Mouse (Mus musculus): Measurements from ENCODE around the gene Aamp. TPM values are rescaled to one million over a fixed set of nuclear protein-coding genes. Genes with fewer than 3 reads are reported as not detected.
A peak's percentile ranks its signal among the peaks of the same experiment; 100 is the strongest.
"Not testable (repeated sequence)": the region's sequence is repeated elsewhere in the genome, so short reads cannot be mapped to it uniquely, and the experiment has no call there.

The Aamp gene
- polyA plus RNA-seq, 1 experiment from 2014 or later: 258 TPM

GRCm38 (mm10) chr1:74289248-74289647 is 4.7 kb upstream of the Aamp start:
- no peak overlapping the region for H3K4me2 ChIP-seq (replicated peaks; ENCODE audit: low read depth, low read length)
- no peak overlapping the region for H3K4me3 ChIP-seq (ENCODE audit: low read length)
- H3K9me3 ChIP-seq (ENCODE audit: control insufficient read depth, low read length): no peaks in the 10 kb centered on the region
- H3K27me3 ChIP-seq (ENCODE audit: control insufficient read depth, insufficient read depth, low read length): no peaks in the 10 kb centered on the region
- H3K4me1 ChIP-seq (ENCODE audit: control insufficient read depth, insufficient read depth, low read length): peaks cover 4% of the 10 kb centered on the region; the same call in 1 of the 2 replicates
- 94% methylated on average over 9 of the region's 9 CpGs for WGBS
- peaks cover 46% of the 10 kb centered on the region; the same call in 1 of the 2 replicates for H3K36me3 ChIP-seq (ENCODE audit: control insufficient read depth, insufficient read depth, low read length)
- no peak overlapping the region for H3K9ac ChIP-seq (ENCODE audit: low read depth, low read length)
- no peak overlapping the region for H3K27ac ChIP-seq (ENCODE audit: low read depth, low read length)
- ATAC-seq (ENCODE audit: low FRiP score, low TSS enrichment): no peak

- no peak overlapping the region for H3K9ac ChIP-seq (ENCODE audit: low read depth, low read length)
- H3K27me3 ChIP-seq (ENCODE audit: control insufficient read depth, insufficient read depth, low read length): no peaks in the 10 kb centered on the region
- WGBS: 83% methylated on average over 4 of the region's 4 CpGs
- H3K4me3 ChIP-seq (ENCODE audit: low read length): no peak overlapping the region
- H3K4me1 ChIP-seq (ENCODE audit: control insufficient read depth, insufficient read depth, low read length): peaks cover 9% of the 10 kb centered on the region; the same call in 1 of the 2 replicates
- no peaks in the 10 kb centered on the region for H3K9me3 ChIP-seq (ENCODE audit: control insufficient read depth, low read length)
- peaks cover 41% of the 10 kb centered on the region; the same call in 1 of the 2 replicates for H3K36me3 ChIP-seq (ENCODE audit: control insufficient read depth, insufficient read depth, low read length)
- ATAC-seq (ENCODE audit: low FRiP score, low TSS enrichment): no peak
- no peak overlapping the region for H3K27ac ChIP-seq (ENCODE audit: low read depth, low read length)
- no peak overlapping the region for H3K4me2 ChIP-seq (replicated peaks; ENCODE audit: low read depth, low read length)
These were observed 3.8 kb upstream of the Aamp start for GRCm38 (mm10) chr1:74288327-74288726.

GRCm38 (mm10) chr1:74286869-74287607 is 2.5 kb upstream of the Aamp start:
- not testable (repeated sequence) for H3K27ac ChIP-seq (ENCODE audit: low read depth, low read length); H3K9ac ChIP-seq (ENCODE audit: low read depth, low read length); H3K9me3 ChIP-seq (ENCODE audit: control insufficient read depth, low read length); H3K4me1 ChIP-seq (ENCODE audit: control insufficient read depth, insufficient read depth, low read length); ATAC-seq (ENCODE audit: low FRiP score, low TSS enrichment); H3K4me2 ChIP-seq (replicated peaks; ENCODE audit: low read depth, low read length); H3K4me3 ChIP-seq (ENCODE audit: low read length); H3K27me3 ChIP-seq (ENCODE audit: control insufficient read depth, insufficient read depth, low read length)
- WGBS: 62% methylated on average over 15 of the region's 17 CpGs
- H3K36me3 ChIP-seq (ENCODE audit: control insufficient read depth, insufficient read depth, low read length): peaks cover 43% of the 10 kb centered on the region

- Histone ChIP-seq H3K27me3 (ENCODE audit: control insufficient read depth, insufficient read depth, low read length) (no peaks in the 10 kb centered on the region), H3K4me3 (ENCODE audit: low read length) (peak overlapping the region; percentile 83), H3K9ac (ENCODE audit: low read depth, low read length) (peak overlapping the region; percentile 73), H3K4me2 (replicated peaks; ENCODE audit: low read depth, low read length) (peak overlapping the region; percentile 78), H3K9me3 (ENCODE audit: control insufficient read depth, low read length) (no peaks in the 10 kb centered on the region), H3K4me1 (ENCODE audit: control insufficient read depth, insufficient read depth, low read length) (peaks cover 9% of the 10 kb centered on the region; the same call in 1 of the 2 replicates), H3K36me3 (ENCODE audit: control insufficient read depth, insufficient read depth, low read length) (peaks cover 47% of the 10 kb centered on the region), H3K27ac (ENCODE audit: low read depth, low read length) (no peak overlapping the region)
- no peak for ATAC-seq (ENCODE audit: low FRiP score, low TSS enrichment)
- WGBS: 4% methylated on average over 23 of the region's 23 CpGs
These were observed 873 bp upstream of the Aamp start for GRCm38 (mm10) chr1:74285212-74286010.

GRCm38 (mm10) chr1:74283686-74284463 is 663 bp downstream of the Aamp start:
- Histone ChIP-seq H3K27ac (ENCODE audit: low read depth, low read length) (peak overlapping the region; percentile 67), H3K4me3 (ENCODE audit: low read length) (peak overlapping the region; percentile 83)
- ATAC-seq (ENCODE audit: low FRiP score, low TSS enrichment): peak; percentile 60

GRCm38 (mm10) chr1:74282896-74283625 is 1.5 kb downstream of the Aamp start:
- 92% methylated on average over 10 of the region's 10 CpGs for WGBS
- no peak for ATAC-seq (ENCODE audit: low FRiP score, low TSS enrichment)
- Histone ChIP-seq H3K4me2 (replicated peaks; ENCODE audit: low read depth, low read length) (no peak overlapping the region), H3K9ac (ENCODE audit: low read depth, low read length) (0 out of 2 replicates have a peak overlapping the region, but pooled peaks have one; percentile 7), H3K36me3 (ENCODE audit: control insufficient read depth, insufficient read depth, low read length) (peaks cover 45% of the 10 kb centered on the region), H3K27ac (ENCODE audit: low read depth, low read length) (no peak overlapping the region), H3K9me3 (ENCODE audit: control insufficient read depth, low read length) (no peaks in the 10 kb centered on the region), H3K4me1 (ENCODE audit: control insufficient read depth, insufficient read depth, low read length) (peaks cover 10% of the 10 kb centered on the region), H3K27me3 (ENCODE audit: control insufficient read depth, insufficient read depth, low read length) (no peaks in the 10 kb centered on the region), H3K4me3 (ENCODE audit: low read length) (no peak overlapping the region)

More at GRCm38 (mm10) chr1:74283686-74284463, 663 bp downstream of the Aamp start:
- no peaks in the 10 kb centered on the region for H3K9me3 ChIP-seq (ENCODE audit: control insufficient read depth, low read length)
- H3K9ac ChIP-seq (ENCODE audit: low read depth, low read length): peak overlapping the region; percentile 80
- peaks cover 9% of the 10 kb centered on the region; the same call in 1 of the 2 replicates for H3K4me1 ChIP-seq (ENCODE audit: control insufficient read depth, insufficient read depth, low read length)
- peaks cover 50% of the 10 kb centered on the region for H3K36me3 ChIP-seq (ENCODE audit: control insufficient read depth, insufficient read depth, low read length)
- H3K27me3 ChIP-seq (ENCODE audit: control insufficient read depth, insufficient read depth, low read length): no peaks in the 10 kb centered on the region
- WGBS: 11% methylated on average over 15 of the region's 15 CpGs
- H3K4me2 ChIP-seq (replicated peaks; ENCODE audit: low read depth, low read length): peak overlapping the region; percentile 88

- H3K36me3 ChIP-seq (ENCODE audit: control insufficient read depth, insufficient read depth, low read length): peaks cover 45% of the 10 kb centered on the region
- H3K4me2 ChIP-seq (replicated peaks; ENCODE audit: low read depth, low read length): no peak overlapping the region
- no peaks in the 10 kb centered on the region for H3K9me3 ChIP-seq (ENCODE audit: control insufficient read depth, low read length)
- H3K4me3 ChIP-seq (ENCODE audit: low read length): no peak overlapping the region
- no peak overlapping the region for H3K27ac ChIP-seq (ENCODE audit: low read depth, low read length)
- peaks cover 13% of the 10 kb centered on the region for H3K4me1 ChIP-seq (ENCODE audit: control insufficient read depth, insufficient read depth, low read length)
- no peak for ATAC-seq (ENCODE audit: low FRiP score, low TSS enrichment)
- H3K27me3 ChIP-seq (ENCODE audit: control insufficient read depth, insufficient read depth, low read length): no peaks in the 10 kb centered on the region
- H3K9ac ChIP-seq (ENCODE audit: low read depth, low read length): no peak overlapping the region
- WGBS: 94% methylated on average over 8 of the region's 8 CpGs
These were observed 2.7 kb downstream of the Aamp start for GRCm38 (mm10) chr1:74281886-74282285.

GRCm38 (mm10) chr1:74281372-74281771 is 3.2 kb downstream of the Aamp start:
- no peak for ATAC-seq (ENCODE audit: low FRiP score, low TSS enrichment)
- H3K9ac ChIP-seq (ENCODE audit: low read depth, low read length): no peak overlapping the region
- peaks cover 13% of the 10 kb centered on the region for H3K4me1 ChIP-seq (ENCODE audit: control insufficient read depth, insufficient read depth, low read length)
- H3K4me3 ChIP-seq (ENCODE audit: low read length): no peak overlapping the region
- peaks cover 45% of the 10 kb centered on the region for H3K36me3 ChIP-seq (ENCODE audit: control insufficient read depth, insufficient read depth, low read length)
- no peaks in the 10 kb centered on the region for H3K27me3 ChIP-seq (ENCODE audit: control insufficient read depth, insufficient read depth, low read length)
- H3K4me2 ChIP-seq (replicated peaks; ENCODE audit: low read depth, low read length): no peak overlapping the region
- no peaks in the 10 kb centered on the region for H3K9me3 ChIP-seq (ENCODE audit: control insufficient read depth, low read length)
- 94% methylated on average over 2 of the region's 2 CpGs for WGBS
- no peak overlapping the region for H3K27ac ChIP-seq (ENCODE audit: low read depth, low read length)
